Mouse (Mus musculus) erythroblast, adult 5-6 weeks (primary cell): ENCODE results near the gene Haus3. TPM values are rescaled to one million over a fixed set of nuclear protein-coding genes. Genes with fewer than 3 reads are reported as not detected.
A peak's percentile ranks its signal among the peaks of the same experiment; 100 is the strongest.

ENCODE experiments used
- ATAC-seq: replicated peaks from 2 replicates; pipeline ENCODE4 v1.8.0; 2016; ENCODE audit warnings: moderate number of reproducible peaks, mild to moderate bottlenecking, moderate TSS enrichment, inconsistent platforms; ENCODE audit not compliant: poor library complexity, low FRiP score, severe bottlenecking
- total RNA-seq, 2 experiments: library from RNA; stranded (forward) in 1 of 2; stranded (reverse) in 1 of 2; fragments of 150-400 nt in 1 of 2; fragments of 200-764, 138-1000 nt in 1 of 2; gene quantifications; 2 replicates each; pipeline versions ENCODE4 v1.2.3 to v1.2.4; 2015 to 2017; ENCODE audit warnings: low replicate concordance in 2 of 2

The Haus3 gene
- total RNA-seq (2015; ENCODE audit: low replicate concordance) (18.2 and 44.4 TPM in 2 replicates), total RNA-seq (2017; ENCODE audit: low replicate concordance) (45.2 and 58.7 TPM in 2 replicates)

DNA sequence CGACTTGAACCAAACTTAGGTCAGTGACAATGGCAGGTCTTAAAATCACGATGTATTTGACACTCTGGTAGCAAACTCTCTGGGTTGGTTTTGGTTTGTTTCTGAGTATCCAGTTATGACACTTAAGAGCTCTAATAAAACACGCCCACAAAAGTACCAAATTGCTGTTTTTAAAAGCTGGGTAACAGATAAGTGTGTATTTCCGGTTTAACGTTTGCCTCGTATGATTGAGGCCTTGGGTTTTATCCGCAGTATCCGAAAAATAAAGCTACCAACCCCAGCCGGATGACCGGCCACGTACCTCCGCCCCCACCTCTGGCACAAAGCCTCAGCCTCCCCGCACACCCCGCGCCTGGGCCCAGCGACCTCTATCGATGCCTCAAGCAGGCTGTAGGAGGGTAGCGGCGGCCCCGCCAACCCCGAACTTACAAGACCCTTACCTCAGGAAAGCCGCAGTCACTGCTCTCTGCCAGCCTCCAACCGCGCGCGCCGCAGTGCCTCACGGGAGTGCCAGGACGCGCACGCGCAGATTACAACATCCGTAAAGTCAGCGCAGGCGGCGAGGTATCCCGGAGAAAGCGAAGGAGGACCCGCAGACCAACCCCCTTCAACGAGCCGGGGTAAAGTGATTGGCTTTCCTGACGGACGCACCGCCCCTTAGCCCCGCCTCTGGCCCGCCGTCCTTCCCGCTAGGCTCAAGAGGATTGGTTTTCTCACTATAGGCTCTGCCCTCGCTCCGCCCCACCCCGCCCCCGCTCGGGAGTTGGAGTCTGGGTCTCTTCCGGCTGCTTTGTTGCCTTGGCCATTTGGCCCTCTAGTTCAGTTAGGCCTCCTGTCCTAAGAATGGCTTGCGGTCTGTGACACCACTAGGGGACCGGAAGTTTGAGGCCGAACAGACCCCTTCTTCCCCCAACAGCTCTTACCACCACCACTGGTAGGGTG is at the start of gene Haus3, which contains the start of gene Poln:
Gene Haus3 (minus strand): TSS at position 578 of the 942 bp plus-strand sequence.
Gene Poln (minus strand): TSS at position 499 of the 942 bp plus-strand sequence.
- ATAC-seq, result peak; percentile 98

DNA sequence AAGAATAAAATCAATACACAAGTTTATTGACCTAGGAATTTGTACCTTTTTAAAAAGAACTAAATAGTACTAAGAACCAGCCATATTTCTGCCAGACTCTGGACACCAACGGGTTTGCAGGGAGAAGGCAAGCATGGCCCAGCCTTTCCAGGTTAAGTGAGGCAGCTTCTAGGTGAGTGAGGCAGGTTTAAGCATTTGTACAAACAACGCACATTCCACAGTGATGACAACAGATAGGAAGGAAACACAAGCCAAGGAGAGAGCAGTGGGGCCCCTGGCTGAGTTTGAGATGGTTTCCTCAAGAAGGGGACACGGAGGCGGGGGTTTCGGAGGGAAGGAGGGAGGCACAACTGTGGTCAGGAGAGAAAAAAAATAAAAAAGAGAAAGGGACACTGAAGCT is 49.3 kb upstream of the Haus3 start:
- ATAC-seq, result no peak

DNA sequence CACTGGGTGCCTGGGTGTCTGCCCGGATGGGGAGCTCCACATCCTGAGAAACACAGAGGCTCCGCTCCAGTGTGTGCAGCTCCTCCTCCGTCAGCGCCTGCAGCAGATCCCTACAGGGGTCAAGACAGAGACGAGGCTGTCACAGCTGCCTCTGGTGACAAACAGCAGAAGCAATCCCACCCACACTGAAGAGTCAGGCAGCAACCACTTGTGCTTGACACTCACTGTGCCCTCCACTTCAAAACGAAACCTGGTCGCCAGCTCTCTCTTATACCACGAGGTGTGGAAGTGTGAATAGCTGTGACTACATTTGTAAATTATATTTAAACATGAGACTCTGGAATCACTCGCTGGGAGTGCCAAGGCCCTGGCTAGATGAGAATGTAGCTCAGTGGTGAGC is 48.4 kb upstream of the Haus3 start:
- ATAC-seq, result no peak

DNA sequence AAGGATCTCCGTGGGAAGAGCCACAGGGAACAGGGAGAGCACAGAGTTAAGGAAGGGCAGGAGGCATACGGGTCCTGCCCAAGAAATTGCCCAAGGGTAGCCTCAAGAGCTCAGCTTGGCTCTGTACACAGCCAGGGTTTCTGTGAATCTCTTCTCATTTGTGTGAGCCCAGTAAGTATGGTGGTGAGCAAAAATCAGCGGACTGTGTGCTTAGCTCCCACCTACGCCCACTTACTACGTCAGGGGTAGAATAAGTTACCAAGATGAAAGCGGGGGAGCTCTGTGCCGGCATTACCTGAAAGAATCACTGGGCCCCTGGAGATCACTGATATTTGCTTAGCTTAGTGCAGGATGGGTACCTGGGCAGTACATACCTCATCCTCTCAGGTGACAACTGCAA is 46.7 kb upstream of the Haus3 start:
- ATAC-seq, result no peak

DNA sequence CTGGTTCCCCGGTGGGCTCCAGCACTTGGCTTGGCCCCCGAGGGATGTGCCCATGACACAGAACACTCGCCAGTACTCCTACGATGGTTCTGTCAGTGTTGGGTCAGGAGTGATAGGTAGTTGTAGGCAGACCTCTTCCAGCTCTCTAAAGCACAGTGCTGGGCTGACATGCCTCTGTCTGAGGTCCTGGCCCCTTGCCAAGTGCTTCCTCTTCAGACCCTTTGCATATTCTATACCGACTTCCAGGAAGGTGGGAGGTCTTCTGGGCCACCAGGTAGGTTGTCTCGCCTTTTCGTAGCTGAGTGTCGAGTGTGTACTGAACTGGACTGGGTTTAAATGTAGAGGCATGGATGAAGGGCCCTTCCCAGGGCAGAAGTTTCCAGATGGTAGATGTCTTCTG is 44.3 kb upstream of the Haus3 start:
- ATAC-seq, result no peak

DNA sequence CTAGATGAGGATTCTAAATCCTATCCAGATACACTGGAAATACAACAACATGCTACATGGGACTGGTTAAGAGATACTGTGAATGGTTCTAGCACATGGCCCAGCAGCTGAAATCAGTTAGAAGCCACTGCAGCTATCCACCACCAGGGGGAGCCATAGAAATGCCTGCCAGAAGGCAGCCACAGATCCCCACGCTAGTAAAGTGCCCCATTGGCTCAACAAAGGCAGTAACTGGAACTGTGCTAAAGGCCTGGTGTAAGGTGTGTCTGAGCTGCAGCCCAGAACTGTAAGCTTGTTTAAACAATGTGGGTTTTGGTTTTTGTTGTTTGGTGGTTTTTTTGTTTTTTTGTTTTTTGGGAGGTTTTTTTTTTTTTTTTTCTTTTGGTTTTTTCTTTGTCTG is 41.0 kb upstream of the Haus3 start:
- peak; percentile 88 for ATAC-seq

DNA sequence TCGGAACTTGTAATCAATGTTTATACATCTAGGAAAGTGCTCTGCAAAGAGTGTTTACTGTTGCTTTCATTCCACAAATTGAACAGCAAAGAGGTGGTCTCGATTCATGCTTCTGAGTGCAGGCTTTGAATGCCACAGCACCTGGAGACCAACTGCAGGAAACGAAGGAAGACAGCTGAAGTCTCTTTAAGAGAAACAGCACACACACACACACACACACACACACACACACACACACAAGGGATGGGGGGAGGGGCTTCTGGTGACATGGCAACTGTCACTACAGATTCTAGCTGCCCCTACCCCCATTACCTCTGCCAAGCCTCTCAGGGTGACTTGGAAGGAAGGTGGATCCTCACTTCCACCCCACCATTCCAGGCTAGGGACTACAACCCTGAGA is 38.2 kb upstream of the Haus3 start:
- no peak for ATAC-seq

DNA sequence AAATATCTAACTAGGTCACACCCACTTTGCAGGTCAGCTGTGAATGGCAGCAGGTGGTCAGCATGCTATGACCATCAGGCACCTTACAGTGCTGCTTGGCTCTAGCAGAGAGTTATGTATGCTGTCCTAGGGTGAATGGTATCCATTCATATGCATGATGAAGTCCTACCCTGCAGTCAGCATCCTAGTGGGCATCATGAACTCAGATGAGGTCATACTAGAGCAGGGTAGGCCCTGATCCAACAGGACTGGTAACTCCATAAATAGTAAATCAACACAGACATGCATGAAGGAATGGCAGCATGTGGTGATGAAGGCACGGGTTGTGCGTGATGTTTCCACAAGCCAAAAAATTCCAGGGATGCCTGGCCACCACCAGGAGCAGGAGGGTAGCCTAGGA is 36.5 kb upstream of the Haus3 start:
- no peak for ATAC-seq

DNA sequence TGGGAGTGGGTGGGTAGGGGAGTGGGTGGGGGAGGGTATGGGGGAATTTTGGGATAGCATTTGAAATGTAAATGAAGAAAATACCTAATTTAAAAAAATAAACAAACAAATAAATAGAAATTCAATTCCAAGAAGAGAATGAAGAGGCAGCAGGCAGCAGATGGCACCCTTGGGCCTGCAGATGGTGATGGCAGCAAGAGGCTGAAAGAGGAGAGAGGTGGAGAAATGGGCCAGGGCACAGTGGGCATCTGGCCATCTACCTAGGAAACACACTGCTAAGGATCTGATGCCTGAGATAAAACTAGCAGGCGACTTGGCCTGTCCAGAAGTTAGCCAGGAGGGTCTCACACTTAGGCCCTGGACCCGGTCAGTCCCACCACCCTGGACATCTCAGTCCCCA is 35.6 kb upstream of the Haus3 start:
- no peak for ATAC-seq

DNA sequence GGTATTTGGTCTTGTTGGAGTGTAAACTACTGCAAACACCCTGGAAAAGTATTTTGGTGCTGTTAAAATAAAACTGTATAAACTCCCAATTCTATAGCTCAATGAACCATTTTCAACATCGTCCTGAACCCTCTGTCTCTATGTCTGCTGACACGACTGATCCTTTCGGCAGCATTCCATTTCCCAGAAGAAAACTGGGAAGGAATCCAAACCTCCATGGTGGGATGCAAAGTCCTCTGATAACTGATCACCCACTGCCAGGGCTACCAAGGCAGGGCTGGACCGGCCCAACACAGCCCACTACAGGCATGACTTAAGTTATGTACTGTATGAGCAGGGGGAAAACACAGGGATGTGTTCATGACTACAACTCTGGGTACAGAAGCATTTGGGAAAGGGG is 32.7 kb upstream of the Haus3 start:
- no peak for ATAC-seq

DNA sequence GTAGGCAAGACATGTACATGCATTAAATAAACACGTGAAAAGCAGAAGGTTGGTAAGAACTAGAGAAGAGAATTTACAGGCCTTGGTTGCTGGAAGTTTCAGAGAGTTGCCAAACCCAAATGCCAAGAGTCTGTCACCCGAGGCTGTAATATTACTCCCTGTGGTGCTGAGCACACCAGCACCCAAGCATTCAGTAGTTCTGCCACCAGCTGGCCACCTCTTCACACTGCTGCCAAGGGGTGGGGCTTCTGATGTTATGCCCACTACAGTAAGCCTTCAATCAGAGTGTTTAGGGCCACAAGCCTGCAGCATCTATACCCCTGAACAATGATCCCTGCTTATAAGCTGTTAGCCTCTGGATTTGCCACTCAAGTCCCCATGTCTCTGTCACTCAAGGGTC is 32.1 kb upstream of the Haus3 start:
- ATAC-seq, result no peak

DNA sequence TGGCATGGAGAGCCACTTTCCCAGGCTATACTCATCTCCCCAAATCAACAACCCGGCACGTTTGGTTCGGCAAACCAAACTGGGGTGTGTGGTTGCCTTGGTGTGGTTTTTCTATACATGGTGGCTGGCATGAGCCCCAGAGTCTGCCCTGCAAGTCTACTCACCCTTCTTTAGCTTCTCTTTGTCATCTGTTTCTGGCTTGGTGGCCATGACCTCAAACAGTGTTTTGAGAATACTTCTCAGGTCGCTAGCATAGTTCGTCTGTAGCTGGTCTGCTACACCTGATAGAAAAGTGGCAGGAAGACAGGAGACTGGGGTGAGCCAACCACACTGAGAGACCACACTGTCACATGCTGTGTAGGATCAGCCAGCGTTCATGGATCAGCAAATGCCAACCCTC is 29.3 kb upstream of the Haus3 start:
- ATAC-seq, result no peak

DNA sequence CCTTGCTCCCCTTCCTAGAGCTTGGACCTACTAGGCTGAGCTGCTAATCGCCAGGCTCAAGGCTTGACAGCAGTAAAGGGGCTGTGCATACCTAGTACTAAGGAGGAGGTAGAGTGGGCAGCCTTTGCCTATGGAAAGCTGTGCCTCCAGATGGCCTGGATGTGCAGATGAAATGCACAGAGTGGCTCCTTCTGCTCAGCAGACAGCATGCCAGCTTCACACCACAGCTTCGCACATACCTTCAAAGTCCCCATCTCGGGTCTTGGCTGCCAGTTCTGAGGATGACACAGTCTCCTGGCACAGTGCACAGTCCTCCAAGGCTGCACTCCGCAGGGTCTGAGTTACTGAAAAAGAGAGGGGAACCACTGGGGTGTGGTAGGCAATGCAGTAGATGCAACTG is 27.9 kb upstream of the Haus3 start:
- ATAC-seq, result no peak

DNA sequence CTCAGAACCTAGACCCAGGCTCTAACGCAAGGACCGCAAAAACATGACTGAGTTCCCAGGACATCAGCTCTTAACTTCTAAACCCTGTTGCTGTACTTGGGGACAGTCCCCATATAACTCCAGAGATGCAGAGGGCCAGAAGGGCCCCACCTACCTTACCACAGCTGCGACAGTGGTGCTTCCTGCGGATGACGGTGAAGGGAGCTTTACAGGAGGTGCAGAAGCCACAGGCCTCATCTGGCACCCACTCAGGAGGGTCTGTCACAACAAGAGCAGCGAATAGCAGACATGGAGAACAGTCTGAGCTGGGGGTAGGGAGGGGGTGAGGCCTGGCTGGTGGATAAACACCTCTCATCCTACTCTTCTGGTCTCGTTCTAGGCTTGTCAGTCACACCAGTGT is 27.1 kb upstream of the Haus3 start:
- ATAC-seq, result no peak

DNA sequence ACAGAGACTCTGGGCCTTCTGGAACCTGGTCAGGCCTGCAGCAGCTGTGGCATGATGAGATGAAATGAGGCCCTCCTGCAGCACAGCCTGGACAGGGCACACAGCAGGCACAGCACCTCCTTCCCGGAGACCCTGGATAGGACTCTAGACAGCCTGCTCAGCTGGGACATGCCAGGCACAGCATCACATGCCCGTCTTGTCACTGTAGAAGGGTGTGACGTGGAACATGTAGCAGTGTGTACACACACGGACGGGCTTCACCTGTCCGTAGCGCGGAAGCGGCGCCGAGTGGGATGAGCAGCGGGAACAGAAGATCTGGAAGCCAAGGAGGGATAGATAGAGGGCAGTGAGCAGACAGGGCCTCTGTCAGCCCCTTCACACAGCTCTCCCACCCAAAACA is 26.5 kb upstream of the Haus3 start:
- no peak for ATAC-seq

DNA sequence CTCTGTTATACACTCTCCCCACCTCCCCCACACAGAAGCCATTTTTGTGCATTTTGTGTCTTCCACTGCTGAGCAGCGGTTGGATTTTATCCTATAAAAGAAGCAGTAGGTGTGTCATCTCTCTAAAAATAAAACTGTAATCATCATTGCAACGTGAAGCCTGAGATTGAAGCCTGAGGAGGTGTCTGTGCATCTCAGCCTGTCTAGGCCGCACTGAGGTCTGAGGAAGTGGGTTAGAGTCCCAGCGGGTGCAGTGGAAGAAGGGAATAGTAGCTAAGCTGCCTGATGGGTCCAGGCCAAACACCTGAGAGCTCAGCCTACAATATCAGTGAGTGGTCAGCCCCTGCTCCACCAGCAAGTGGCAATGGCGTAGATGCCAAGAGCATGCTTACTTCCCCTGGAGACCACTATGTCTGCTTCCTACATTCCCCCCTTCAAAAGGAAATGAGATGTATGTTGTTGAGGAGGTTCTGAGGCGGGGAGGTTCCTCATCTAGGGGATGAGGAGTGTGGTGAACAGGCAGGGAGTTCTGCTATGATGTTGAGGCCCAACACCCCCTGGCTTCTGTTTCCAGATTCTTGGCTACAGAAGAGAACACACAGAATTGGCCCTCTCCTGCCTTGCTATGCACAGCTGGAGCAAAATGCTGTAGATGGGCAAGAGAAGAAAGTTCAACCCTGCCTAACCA is 25.8 kb upstream of the Haus3 start:
- no peak for ATAC-seq

DNA sequence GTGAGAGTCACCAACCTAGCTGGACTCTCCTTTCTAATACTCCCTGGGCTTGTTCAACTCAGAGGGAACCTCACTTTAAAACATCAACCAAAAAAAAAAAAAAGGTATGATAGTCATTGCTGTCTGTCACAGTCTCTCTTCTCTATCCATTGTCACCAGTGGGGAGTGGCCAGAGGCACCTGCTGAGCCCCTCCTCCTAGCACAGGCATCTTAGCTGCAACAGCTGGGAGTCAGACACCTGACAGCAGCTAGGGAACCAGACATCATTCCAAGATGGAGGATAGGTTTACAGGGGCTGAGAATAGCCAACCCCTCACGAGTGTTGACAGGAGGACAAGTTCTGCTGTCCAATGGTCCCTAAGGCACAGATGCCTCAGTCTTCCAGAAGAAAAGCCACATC is 25.1 kb upstream of the Haus3 start:
- ATAC-seq, result no peak

DNA sequence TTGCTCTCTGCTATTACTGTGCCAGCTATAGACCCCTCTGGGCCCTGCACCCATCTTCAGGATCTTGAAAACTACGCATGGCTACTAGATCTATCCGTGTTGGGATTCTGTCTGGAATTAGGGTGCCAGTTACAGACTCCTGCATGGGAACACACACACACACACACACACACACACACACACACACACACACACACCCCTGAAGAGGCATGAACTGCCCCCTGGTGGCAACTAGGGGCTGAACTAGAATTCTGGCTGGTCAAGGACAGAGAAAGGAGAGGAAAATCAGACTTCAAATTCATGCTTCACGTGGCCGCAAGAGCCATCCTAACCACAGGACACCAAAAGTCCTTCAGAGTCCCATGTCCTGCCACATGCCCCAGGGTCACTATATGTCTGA is 22.5 kb upstream of the Haus3 start:
- ATAC-seq, result no peak

DNA sequence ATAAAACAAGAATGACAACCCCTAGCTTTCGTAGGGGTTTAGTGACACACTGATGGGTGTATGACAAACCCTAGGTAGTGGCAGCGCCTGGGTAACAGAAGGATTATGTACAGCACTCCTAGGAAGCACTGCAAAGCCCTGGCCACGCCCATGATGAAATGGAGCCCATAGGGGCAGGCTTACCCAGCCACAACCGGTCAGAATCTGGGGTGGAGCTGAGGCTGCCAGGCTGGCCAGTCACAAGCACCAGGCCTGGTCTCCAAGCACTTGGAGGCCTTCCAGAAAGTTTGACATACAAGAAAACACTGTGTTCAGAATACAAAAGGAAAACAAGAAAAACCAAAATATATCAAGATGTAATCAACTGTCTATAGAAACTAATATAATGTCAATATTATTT is 21.7 kb upstream of the Haus3 start:
- ATAC-seq, result no peak

DNA sequence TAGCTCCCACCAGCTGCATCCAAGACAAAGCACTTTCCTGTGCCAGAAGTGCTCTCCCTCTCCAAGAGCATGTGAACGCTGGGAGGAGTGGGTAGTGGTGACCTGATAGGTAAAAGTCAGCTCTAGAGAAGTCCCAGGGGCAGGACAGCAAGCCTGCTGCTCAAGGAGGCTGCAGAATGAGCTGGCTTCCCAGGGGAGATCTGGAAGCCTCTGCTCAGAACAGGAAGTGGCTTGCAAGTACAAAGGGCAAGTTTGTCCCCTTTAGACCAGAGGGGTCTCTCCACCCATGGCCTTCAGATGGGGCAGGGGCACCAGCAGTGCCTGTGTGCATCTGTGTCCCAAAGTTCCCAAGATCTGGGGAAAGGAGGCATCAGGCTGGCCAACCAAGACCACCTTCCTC is 20.2 kb upstream of the Haus3 start:
- ATAC-seq, result no peak

DNA sequence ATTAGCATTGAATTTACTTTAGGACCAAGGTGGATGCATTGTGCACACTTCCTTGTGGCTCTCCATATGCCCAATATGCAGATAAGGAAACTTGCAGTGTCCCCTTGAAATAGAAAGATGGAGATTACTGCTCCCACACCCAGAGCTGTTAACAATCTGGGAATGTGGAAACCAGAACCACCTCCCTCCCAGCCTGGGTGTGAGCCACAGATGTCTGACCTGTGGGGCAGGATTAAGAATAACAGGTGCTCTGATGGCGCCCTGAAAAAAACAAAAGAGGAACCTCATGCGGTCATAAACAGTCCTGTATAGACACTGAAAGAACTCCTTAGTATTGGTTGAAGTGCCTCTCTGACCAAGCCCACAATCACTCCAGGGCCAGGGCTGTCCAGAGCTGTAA is 19.5 kb upstream of the Haus3 start:
- no peak for ATAC-seq
